Mouse (Mus musculus): ENCODE measurements around the gene Mrgprg. TPM values are rescaled to one million over a fixed set of nuclear protein-coding genes. Genes with fewer than 3 reads are reported as not detected.

Mrgprg gene
- polyA plus RNA-seq, 1 experiment from 2014 or later, result 0.27 TPM

DNA sequence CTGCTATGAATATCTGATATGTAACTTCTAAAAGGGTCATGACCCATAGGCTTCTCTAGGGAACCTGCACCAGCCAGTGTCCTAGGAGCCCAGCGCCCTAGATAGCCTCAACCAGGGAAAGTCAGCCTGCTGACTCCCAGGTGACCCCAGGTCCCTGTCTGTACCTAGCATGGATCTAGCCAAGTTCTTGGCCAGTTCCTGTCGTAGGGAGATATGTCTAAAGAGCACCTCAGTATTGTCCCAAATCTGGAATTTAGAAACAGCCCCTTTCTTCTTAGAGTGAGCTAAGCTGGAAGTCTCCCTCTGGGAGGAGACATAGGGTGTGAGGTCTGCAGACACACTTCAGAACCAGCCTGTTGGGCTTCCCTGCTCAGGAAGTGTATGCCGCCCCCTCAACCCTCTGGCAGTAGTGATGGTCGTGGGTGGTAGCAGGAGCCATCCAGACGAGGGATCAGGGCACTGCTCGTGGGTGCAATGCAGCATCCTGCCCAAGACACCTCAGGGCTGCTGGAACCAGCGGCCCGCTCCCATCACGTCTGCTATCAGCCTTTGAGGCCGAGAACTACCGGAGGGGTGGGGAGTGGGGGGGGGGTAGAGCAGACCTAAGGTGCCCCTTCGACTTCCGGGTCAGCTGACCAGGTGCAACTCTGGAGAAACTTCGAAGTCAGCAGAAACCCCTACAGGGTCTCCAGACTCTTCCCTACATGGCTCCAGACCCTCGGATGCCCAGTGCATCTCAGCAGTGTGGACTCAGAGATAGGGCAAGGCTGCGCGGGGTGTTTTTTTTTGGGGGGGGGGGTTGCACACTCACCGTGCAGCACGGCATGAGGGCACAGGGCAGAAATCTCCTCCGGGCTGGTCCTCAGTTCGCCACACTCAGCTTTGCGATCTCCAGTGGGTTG is 10.4 kb downstream of the Mrgprg start, which contains the start of gene Osbpl5:
Gene Osbpl5, minus strand, starts transcription at position 861 of the 902 bp plus-strand sequence.
- no peak for DNase-seq (ENCODE audit: low spot score)

DNA sequence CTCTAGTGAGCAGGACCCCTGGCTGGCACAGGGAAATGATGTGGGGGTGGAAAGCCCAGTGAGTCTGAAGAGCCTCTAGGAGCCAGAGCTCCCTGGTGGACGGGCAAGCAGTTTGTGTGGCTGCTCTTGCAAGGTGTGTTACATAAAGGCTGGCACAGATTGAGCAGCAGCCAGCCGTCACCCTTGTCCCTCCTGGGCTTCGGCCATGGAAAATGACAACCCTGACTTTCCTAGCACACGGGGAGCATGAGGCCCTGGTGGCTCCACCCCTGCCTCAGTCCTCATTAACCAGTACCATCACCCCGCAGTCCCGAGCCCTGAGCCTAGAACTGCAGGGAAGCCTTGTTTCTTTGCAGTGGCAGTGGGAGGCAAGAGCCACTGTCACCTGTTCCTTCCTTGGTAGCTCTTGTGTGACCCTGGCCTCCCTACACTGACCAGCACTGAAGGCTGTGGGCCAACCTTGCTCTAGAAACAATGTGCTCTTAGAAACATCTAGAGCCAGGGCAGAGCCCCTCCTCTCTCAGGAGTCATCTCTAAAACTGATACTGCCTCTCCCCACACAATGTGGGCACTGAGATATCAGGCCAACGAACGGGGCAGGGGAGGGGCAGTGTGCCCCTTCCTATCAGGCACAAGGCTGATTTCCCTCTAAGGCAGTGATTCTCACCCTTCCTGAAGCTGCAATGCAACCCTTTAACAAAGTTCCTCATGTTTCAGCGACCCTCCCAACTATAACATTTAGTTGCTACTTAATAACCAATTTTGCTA is 11.3 kb downstream of the Mrgprg start:
- no peak for DNase-seq (ENCODE audit: low spot score)

- DNase-seq (ENCODE audit: low spot score), result peak; percentile 71
Observed at GRCm38 (mm10) chr7:143753990-143754715, 12.6 kb downstream of the Mrgprg start.

DNA sequence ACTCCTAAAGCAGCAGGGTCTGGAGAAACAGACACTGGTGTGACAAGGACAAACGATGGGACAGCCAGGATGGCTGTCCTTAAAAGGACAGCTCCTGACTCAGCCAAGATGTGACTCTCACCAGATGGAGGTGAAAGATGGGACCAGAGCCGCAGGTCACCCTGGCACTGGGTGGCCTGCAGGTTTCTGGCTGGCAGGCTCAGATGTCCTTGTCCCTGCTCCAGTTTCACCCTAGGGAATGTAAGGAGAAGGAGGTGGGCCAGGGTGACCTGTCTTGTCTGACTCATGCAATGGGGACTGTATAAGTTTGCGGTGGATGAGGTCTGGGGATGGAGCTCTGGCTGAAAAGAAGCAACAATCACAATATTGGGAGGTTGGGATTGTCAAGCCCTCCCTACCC is 14.2 kb downstream of the Mrgprg start:
- no peak for DNase-seq (ENCODE audit: low spot score)

DNA sequence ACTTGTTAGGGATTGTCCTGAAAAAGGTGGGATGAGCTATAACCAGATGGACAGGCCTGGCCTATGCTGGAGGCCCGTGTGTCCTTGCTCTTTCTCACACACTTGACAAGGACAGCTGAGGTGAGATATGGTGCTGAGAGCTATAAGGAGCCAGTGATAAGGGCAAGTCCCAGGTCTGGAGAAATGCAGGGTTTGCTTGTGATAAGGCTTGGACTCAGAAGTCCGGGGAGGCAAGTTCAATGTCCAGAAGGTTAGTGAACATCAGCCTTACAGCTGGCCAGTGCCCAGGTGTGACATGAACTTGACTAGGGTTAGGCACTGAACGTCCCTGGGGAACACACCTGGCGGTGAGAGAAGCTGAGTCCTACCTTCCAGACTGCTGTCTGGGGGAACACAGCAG is 14.7 kb downstream of the Mrgprg start:
- no peak for DNase-seq (ENCODE audit: low spot score)

DNA sequence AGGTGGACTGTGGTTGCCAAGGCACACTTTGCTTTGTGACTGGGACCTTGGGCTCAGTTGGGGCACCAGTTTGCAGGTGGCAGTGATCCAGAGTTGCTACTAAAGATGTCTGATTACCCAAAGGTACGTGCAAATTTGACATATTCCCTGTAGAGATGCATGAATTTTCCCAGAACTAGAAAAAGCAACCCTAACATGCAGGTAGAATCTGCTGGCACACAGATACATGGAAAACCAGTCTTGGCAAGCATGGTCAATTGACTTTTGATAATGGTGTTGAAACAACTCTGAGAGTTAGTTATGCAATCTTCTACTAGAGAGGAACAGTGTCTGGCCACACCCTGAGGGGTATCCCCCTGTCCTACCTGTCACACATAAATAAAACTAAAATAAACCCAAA is 15.4 kb downstream of the Mrgprg start:
- DNase-seq (ENCODE audit: low spot score), result no peak

DNA sequence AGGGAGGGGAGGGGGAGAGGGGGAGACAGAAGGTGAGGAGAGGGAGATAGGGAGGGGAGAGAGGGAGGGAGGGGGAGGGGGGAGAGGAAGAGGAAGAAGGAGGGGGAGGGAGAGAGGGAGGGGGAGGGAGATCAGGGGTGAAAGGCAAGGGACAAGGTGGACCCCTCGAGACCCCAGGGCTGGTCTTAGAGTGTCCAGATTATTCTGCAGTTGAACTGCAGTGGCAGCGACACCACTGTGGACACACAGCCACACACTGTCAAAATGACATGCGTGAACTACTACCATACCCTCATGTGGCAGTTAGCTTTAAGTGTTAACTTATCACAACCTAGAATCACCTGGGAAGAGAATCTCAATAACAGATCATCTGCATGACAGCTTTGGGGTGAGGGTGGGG is 17.7 kb downstream of the Mrgprg start:
- DNase-seq (ENCODE audit: low spot score), result no peak

DNA sequence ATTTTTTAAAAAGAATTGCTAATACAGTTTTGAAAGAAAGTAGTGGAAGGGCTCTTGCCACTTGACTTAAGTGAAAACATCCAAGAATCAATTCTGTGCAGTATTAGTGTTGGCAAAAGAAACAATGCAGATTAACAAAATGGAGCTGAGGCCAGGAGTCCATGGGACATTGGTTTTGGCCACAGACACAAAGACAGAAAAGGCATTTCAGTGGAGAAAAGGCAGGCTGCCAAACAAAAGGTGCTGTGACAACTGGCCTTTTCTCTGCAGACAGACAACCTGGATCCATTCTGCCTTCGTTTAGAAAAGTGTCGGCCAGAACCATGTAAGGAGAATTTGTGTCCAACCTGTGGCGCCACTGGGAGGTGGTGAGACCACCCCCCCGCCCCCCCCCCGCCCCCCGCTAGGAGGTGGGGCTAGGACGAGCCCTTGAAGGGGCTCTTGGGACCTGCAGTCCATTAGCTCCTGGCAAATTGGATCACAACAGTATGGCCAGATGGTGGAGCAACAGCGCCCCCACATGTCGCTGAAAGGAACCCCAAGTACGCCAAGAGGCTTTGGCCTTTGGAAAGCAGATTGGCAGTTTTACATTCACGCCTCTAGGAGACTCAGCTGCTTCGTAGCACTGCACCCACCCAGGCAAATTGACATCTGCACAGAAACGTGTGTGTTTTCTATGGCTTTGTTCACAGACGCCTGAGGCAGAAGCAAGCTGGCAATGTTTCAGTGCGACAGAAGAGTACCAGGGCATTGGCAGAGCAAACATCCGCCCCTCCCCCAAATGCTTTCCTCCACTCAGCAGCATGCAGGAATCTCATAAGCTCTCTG is 18.5 kb downstream of the Mrgprg start:
- DNase-seq (ENCODE audit: low spot score), result peak; percentile 84

- DNase-seq (ENCODE audit: low spot score), result no peak
Observed at GRCm38 (mm10) chr7:143740653-143741052, 26.1 kb downstream of the Mrgprg start.

DNA sequence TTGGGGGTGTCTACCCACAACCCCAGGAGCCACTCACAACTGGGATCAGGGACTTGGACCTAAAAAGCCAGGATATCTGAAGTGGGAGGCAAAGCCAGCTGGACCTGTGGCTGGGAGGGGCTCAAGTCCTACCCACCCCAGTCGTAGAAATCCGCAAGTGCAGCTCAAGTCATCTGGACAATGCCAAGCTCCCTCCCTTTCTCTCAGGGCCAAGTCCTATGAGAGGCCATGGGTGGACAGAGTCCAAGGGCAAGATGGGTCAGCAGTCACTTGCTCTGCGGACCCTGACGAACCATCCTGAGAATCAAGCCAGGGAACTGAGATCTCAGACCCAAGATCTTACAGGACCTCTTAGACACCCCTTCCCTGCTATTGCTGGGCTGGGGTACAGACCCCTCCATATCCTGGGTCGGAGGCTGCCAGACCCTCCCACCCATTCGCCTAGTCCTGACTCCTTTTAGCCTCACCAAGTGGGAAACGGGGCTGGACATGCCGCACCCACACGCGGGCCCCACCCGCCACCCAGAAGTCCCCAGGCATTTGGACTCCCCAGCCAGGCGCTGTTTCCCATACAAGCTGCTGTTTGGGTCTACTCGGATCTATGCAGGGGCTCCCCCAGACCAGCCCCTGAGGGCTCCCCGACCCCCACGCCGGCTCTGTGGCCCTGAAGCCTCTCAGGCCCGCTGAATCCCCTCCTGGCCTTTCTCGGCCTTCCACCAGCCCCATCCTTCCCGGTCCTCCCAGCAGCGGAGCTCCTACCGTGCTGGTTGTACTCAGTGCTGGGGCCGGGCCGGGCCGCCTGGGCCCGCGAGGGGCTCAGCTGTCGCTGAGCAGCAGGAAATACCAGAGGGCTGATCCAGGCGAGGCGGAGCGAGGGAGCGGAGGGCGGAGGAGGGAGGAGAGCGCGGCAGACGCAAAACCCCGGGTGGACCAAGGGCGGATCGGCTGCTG is 27.0 kb downstream of the Mrgprg start:
- peak; percentile 63 for DNase-seq (ENCODE audit: low spot score)

DNA sequence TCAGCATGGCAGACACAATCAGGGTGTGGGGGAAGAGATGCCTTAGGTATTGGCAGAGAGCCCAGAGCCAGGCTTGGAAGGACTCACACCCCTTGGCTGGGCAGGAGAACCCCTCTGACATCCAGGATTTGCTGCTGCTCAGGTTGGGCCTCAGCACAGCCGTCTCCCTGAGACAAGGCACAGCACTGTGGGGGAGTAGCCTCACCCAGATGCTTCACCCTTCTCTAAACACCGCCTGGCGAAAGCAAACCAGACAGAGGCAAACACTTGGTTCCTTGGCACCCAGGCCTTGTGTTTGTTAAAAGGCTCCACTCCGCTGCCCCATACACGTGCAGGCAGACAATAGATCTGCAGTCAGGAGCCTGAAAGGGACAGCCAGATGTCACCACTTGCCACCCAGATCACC is 28.2 kb downstream of the Mrgprg start:
- no peak for DNase-seq (ENCODE audit: low spot score)

- no peak for DNase-seq (ENCODE audit: low spot score)
Observed at GRCm38 (mm10) chr7:143738194-143738593, 28.6 kb downstream of the Mrgprg start.

GRCm38 (mm10) chr7:143733746-143734145 is 33.0 kb downstream of the Mrgprg start:
- no peak for DNase-seq (ENCODE audit: low spot score)

DNA sequence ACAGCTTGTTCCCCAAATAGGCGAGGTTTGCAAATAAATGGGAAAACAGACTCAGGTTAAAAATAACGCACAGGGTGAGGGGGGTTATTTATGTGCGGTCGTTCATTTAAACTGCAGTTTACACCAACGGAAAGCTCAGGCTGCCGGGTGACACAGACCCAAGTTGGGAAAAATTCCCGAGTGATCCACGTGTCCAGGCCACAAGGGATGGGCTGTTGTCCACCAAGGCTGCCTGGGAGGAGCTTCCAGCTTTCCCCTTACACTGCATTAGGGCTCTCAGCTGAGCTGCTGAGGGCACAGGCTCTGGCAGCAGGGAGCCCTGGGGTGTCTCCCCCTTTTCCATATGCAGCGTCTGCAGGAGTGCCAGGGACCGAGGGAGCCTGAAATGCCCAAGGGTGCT is 36.9 kb downstream of the Mrgprg start:
- DNase-seq (ENCODE audit: low spot score), result no peak

DNA sequence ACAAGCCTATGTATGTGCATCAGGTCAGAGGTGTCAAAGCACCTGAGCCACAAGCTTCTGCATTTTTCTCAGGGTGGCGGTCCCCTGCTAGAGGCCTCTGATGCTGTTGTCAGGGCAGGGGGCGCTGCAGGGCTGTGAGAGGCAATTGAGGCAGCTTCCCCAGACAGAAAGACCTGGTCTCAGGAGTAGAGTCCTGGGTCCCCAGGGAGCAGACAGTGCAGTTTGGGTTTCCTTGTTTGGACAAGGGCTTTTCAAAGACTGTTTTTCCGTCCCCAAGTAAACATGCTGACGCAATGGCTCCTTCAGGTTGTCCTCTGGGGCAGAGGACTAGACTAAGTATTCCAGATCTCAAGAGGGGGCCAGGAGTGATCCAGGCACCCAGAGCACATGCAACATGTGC is 40.4 kb downstream of the Mrgprg start:
- DNase-seq (ENCODE audit: low spot score), result no peak

DNA sequence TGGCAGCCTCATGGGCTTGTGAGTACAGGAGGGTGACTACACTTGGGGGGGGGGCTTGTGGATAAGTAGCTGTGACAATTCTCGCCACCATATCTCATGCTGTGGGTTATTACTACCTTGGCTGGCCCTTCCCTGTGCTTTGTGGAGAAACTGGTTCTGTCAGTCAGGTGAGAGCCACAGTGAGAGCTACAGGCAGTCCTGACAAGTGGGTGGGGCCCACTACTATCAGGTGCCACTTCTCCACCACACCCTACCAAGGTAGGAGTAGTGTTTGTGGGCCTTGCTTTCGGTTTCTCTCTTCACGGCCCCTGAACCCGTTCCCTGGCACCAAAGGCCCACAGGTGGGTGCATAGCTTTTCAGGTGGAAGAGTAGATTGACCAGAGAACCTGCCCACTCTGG is 43.0 kb downstream of the Mrgprg start:
- DNase-seq (ENCODE audit: low spot score), result no peak

GRCm38 (mm10) chr7:143722646-143723045 is 44.1 kb downstream of the Mrgprg start:
- DNase-seq (ENCODE audit: low spot score), result no peak

DNA sequence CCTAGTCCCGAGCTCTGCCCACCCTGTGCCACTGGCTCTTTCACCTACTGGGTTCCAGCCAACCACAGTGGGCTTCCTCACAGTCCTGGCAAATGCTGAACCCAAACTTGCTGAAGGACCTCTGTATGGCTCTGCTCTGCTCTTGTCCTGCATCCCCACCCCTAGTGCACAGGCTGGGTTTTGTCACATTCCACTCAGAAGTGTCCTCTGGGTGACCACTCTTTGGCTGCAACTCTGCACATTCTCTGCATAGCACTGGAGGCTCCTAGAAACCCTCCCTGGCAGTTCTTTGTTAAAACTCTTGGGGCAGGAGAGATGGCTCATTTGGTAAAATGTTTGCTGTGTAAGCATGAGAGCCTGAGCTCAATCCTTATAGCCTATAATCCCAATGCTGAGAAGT is 49.0 kb downstream of the Mrgprg start:
- DNase-seq (ENCODE audit: low spot score), result no peak

Data from thymus, postnatal 0 days (tissue).